Mouse (Mus musculus): ENCODE results near the gene Asic5. TPM values are rescaled to one million over a fixed set of nuclear protein-coding genes. Genes with fewer than 3 reads are reported as not detected.
A peak's percentile ranks its signal among the peaks of the same experiment; 100 is the strongest.

Asic5 gene
- polyA plus RNA-seq, 2 experiments from 2014 or later = not detected

GRCm38 (mm10) chr3:82014148-82014703, 32.1 kb downstream of the Asic5 start:
- ATAC-seq = no peak

DNA sequence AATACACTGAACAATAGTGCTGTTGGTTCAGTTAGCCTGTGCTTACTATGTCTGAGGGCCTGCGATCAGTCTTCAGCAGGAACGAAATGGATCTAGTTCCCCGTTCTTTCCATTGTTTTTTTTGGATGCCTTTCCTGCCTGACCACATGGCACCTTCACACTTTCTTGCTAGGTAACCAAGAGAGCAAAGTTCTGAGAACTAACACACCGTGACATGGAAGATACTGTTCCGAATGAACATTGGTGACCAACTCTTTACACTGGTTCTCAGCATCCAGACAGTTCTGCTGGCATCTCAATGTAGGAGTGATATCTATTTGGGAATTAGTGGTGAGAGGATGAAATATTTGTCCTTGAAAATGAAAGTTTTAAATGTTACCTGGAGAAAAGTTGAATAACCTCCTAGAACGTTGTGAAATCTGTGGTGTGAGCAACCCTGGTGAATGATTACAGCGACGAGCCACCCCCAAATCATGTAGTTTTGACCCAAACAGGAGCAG, 40.4 kb downstream of the Asic5 start:
- no peak for ATAC-seq

DNA sequence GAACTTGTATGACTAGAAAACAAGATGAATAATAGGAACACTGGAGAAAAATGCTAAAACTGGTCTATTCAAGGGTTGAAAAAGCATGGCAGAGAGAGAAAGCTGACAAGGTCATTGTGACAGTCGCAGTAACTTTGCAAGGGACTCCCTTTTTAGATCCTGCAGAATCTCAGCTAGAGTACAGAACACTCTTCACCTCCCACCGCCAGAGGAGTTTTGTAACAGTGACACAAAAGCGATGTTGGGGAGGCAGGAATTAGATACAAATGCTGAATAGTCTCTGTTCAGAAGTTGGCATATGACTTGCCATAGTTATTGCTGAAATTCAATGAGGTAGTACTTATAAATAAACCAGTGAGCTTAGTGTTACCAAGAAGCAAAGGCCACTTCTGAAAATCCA, 41.0 kb downstream of the Asic5 start:
- no peak for ATAC-seq

GRCm38 (mm10) chr3:82027286-82027685, 45.2 kb downstream of the Asic5 start:
- no peak for ATAC-seq

DNA sequence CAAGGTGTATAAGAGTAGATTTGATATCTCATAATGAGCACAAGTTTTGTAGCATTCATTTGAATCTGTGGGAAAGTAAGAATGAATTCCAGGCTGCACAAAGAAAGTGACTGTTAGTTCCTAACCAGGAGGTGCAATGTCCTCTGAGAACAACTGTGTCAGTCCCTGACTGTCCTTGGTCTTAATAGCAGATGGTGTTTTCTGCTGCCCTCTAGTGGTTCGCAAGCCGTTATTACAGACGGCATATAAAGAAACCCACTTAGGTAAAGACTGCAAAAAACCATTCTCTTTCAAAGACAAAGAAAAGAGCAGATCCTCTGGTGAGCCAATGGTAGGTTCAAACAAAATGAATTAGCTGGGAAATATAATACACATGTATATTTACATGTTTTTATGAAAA, 47.1 kb downstream of the Asic5 start:
- ATAC-seq = peak; percentile 75

GRCm38 (mm10) chr3:82030008-82030748, 48.1 kb downstream of the Asic5 start:
- no peak for ATAC-seq

DNA sequence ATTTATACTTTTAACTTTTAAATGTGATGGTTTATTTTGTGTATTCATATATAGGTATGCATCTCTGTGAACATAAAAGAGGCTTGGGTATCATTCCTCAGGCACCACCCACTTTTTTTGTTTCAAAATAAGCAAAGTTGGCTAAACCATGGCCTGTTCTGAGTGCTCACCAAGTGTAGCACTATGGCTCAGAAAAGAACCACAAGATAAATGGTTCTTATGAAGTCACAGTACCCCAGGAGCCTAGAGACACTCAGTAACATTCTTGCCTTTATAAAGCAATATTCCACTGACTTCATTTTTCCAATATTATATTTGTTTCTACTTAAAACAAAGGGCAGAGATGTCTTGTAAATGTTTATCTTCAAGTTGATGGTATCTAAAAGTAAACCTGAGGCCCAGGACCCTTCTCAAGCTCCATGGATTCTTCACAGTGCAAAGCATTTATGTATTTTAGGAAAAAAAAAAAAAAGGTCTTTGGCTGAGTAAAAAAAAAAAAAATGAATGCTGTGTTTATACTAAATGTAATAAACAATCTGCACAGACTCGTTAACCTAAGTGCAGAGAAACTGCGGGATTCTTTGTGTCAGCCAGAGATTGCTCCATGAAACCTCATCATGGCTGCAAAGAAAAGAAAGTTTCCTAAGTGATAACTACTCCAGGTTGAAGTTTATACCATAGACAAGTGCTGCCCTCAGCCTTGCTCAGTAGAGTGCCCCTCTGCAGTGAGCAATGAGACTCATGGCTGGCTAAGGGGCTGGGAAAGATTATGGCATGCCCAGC, 54.4 kb downstream of the Asic5 start:
- no peak for ATAC-seq

DNA sequence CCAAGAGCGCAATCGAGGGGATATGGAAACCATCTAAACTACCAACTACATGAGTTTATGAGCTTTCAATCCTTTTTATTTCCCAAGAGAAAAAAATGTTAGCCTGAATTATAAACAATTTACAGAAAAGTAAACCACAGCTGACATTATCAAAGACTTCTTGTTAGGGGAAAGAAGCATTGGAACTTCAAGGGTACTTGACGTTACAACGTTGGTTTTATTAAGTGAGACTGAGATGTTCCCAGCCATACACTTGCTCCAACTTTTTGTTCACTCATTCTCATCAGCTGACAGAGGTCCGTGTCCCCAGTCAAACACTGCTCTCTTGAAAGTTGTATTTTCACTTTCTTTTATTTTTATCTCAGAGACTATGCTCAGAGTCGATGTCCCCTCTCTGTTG, 61.6 kb downstream of the Asic5 start:
- ATAC-seq = no peak

GRCm38 (mm10) chr3:82044902-82045301, 62.8 kb downstream of the Asic5 start:
- ATAC-seq = no peak

DNA sequence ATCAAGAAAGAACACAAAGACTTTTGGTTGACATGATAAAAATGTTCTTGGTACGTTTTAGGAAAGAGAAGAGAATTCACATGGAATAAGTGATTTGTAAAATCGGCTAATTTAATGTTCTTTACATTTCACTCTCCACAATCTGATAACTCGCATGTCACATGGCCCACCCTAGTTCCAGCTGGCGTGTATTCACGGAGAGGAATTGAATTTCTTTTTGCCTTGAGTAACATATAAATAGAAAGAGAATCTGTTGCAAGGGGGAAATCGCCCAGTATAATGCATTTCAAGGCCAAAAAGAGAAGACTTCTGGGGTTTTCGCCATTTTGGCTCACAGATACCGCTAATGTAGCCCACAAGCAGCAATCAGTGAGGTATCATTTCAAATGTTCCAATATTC, 64.0 kb downstream of the Asic5 start:
- no peak for ATAC-seq

DNA sequence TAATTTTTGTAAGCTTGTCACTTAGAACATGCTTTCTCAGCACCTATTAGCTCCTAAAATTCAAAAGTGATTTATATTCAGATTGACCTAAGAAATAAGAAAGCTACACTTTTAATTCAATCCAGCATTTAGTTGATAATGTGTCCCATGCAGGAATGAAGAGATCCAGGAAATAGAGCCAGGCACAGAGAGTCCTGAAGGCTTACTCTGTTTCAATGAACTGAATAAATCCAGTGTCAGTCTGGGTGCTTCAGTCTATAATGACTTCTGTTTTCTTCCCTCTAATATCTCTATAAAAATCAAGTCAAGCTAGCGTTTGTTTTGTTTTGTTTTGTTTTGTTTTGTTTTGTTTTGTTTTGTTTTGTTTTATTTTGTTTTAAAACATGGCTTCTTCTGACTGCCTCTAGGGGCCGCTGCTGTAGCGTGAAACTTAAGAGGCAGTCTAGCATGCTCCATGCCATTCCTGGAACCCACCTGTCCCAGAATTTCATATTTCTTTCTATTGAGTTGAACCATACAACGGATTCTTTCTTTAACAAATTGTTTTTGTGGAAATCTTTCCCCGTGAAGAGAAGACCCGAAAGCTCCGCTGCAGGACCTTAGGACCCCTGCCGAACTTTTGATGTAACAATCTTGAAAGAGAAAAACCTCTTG, 65.1 kb downstream of the Asic5 start:
- peak; percentile 67 for ATAC-seq

GRCm38 (mm10) chr3:82048078-82048477, 66.0 kb downstream of the Asic5 start:
- no peak for ATAC-seq

- ATAC-seq = no peak
Measured at GRCm38 (mm10) chr3:82048681-82049080, 66.6 kb downstream of the Asic5 start.

DNA sequence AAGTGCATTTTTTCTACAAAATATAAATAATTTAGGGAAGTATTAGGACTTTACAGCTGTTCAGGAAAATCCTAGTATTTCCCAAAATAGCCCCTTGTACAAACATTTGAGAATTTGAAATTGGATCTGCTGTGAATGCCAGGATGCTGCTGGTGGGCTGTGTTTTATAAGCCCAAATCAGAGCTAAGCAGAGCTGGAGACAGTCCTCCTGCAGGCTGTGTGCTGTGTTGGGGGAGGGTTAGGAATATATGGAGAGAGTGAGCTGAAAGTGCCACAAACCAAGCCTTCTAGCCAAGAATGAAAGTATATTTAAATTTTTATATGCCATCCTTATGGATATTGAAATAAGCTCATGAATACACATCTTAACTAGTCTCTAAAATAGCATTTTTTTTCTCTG, 69.4 kb downstream of the Asic5 start:
- ATAC-seq = no peak

DNA sequence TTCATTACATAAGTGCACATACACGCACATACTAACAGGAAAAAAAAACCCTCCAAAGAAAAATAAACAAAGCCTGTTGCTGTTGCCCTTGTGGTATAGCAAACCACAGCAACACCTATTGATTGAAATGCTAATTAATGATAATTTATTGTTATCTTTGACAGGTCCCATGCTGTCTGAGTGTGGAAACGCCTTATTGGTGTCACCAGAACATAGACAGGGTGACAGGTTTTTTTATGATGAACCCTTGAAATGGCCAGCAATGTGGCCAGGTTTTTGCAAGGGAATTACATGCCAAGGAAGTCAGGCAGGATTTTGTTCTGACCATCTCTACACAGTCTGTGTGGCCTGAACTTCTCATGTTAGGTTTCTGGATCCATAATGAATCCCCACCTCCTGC, 69.9 kb downstream of the Asic5 start:
- ATAC-seq = no peak

DNA sequence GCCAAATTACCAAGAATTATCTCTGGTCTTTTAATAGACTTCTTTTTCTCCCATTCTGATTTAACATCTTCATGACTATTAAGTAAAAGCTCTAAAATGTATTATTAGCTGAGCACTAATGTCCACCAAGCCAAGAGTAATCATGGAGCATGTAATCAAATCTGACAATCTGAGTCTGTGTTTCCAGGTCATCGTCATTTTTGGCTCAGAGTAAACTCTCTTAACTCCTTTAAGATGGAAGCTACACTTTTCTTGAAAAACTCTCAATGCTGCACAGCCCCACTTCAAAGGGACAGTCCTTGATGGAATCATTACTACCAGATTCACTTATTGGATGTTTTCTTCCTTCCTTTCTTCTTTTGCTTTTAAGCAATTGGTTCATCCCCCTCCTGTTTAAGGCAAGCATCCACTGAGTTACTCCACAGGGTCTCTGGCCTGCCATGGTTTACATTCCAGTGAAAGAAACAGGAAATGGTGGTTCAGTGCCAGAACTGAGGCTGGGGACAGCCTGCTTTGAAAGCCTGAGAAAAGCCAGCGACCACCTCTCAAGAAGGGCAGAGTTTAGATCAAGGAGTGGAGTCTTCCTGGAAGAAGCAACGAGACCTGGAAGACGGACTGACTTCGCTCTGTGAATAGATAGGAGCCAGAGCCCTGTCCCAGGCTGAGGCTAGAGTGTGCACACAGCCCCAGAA, 72.3 kb downstream of the Asic5 start:
- no peak for ATAC-seq

GRCm38 (mm10) chr3:82057201-82057600, 75.1 kb downstream of the Asic5 start:
- ATAC-seq = no peak

DNA sequence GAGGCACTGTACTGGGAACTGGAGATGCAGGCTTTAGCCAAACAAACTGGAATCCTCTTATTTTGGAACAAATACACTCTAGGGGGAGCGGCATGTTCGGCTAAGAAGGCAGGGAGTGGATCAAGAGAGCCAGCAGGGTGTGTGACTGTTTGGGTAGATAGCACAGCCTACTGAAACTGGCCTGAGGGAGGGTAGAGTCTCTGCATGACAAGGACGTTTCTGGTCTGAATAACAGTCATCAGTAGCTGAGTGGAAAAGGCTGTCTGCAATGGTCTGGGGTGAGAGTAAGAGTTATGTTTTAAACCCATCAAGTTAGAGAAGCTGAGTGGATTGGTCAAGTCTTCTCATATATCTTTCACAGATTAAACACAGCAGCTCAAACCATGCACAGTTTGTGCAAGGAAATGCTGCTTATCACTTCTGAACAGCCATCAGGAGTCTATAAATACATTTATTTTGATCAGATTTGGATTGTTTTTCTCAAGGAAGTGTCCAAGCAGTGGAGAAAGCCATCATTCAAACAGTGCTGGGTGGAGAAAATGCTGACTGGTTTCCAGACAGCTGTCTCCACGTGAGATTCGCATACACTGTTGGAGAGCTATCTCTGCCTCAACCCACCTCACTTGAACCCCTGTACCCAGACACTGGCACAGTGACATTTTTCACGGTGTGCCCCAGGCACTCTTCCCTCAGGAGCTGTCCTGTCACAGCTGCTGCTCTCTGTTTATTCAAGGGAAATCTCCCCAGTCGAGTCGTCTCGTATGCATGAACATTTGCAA, 79.5 kb downstream of the Asic5 start:
- ATAC-seq = no peak

GRCm38 (mm10) chr3:82067830-82068229, 85.7 kb downstream of the Asic5 start:
- no peak for ATAC-seq

Data from CD4-positive, CD25-positive, alpha-beta regulatory T cell, adult 4 months (primary cell).